10 mouse cellular contexts compared by ENCODE assay signal in genomic region chr11:77893283-77893682, GRCm38 (mm10). TPM values are rescaled to one million over a fixed set of nuclear protein-coding genes. Genes with fewer than 3 reads are reported as not detected.
DNase-seq lines count a peak whose midpoint lies in the region; ATAC-seq lines count a peak whose summit lies in the region.
"Had no signal": no experiment of that assay in that cellular context is flagged by ENCODE, and none has a peak within 500 bp of the region (broad histone marks: within the 10 kb centered on the region; RNA-seq: fewer than 3 reads in every experiment).

No protein-coding gene starts in this region.

- H3K4me2 ChIP-seq in kidney, embryonic 15.5 days, result peak overlapping the region; percentile 40
- peak overlapping the region; percentile 47 for H3K4me2 ChIP-seq in forebrain, embryonic 12.5 days
- H3K4me2 ChIP-seq in limb, embryonic 13.5 days (replicated peaks), result peak overlapping the region; percentile 19
- H3K4me2 ChIP-seq in neural tube, embryonic 15.5 days, result peak overlapping the region; percentile 28

- WGBS in kidney, embryonic 15.5 days, result 30% methylated on average over 6 of the region's 6 CpGs
- WGBS in forebrain, embryonic 12.5 days, result 10% methylated on average over 6 of the region's 6 CpGs
- WGBS in limb, embryonic 13.5 days, result 38% methylated on average over 6 of the region's 6 CpGs
- 34% methylated on average over 6 of the region's 6 CpGs for WGBS in neural tube, embryonic 15.5 days

- H3K27ac ChIP-seq in kidney, embryonic 15.5 days, result peak overlapping the region; percentile 87
- peak overlapping the region; percentile 99 for H3K27ac ChIP-seq in forebrain, embryonic 12.5 days
- peak overlapping the region; percentile 39; the same call in 1 of the 2 replicates for H3K27ac ChIP-seq in limb, embryonic 13.5 days
- H3K27ac ChIP-seq in neural tube, embryonic 15.5 days (replicated peaks), result peak overlapping the region; percentile 76

- H3K4me3 ChIP-seq in kidney, embryonic 15.5 days (replicated peaks), result peak overlapping the region; percentile 4; the same call in 1 of the 2 replicates
- peak overlapping the region; percentile 20 for H3K4me3 ChIP-seq in forebrain, embryonic 12.5 days (replicated peaks)
- no peak overlapping the region for H3K4me3 ChIP-seq in limb, embryonic 13.5 days
- H3K4me3 ChIP-seq in neural tube, embryonic 15.5 days (replicated peaks), result no peak overlapping the region

- no peak for ATAC-seq in kidney, embryonic 15.5 days (replicated peaks; ENCODE audit: low FRiP score)
- ATAC-seq in forebrain, embryonic 12.5 days (ENCODE audit: low FRiP score), result no peak
- no peak for ATAC-seq in limb, embryonic 13.5 days (ENCODE audit: low FRiP score, low read depth)
- no peak for ATAC-seq in neural tube, embryonic 15.5 days (ENCODE audit: low FRiP score)
- ATAC-seq in cerebellum, adult (ENCODE audit: insufficient number of reproducible peaks, low FRiP score, low TSS enrichment), result no peak

- H3K27me3 ChIP-seq in kidney, embryonic 15.5 days, result peaks cover 45% of the 10 kb centered on the region
- H3K27me3 ChIP-seq in forebrain, embryonic 12.5 days, result 0 out of 2 replicates have a peak, but pooled peaks cover 3% of the 10 kb centered on the region
- H3K27me3 ChIP-seq in limb, embryonic 13.5 days, result peaks cover 41% of the 10 kb centered on the region
- H3K27me3 ChIP-seq in neural tube, embryonic 15.5 days (replicated peaks), result 0 out of 2 replicates have a peak, but pooled peaks cover under 1% of the 10 kb centered on the region

- peaks cover 41% of the 10 kb centered on the region for H3K4me1 ChIP-seq in kidney, embryonic 15.5 days
- peaks cover 83% of the 10 kb centered on the region for H3K4me1 ChIP-seq in forebrain, embryonic 12.5 days
- peaks cover 27% of the 10 kb centered on the region for H3K4me1 ChIP-seq in limb, embryonic 13.5 days
- peaks cover 70% of the 10 kb centered on the region for H3K4me1 ChIP-seq in neural tube, embryonic 15.5 days

- H3K9ac ChIP-seq in kidney, embryonic 15.5 days, result no peak overlapping the region
- H3K9ac ChIP-seq in forebrain, embryonic 12.5 days, result peak overlapping the region; percentile 45
- H3K9ac ChIP-seq in limb, embryonic 13.5 days, result no peak overlapping the region
- no peak overlapping the region for H3K9ac ChIP-seq in neural tube, embryonic 15.5 days (replicated peaks)

- no peaks in the 10 kb centered on the region for H3K36me3 ChIP-seq in kidney, embryonic 15.5 days
- H3K36me3 ChIP-seq in forebrain, embryonic 12.5 days (replicated peaks), result no peaks in the 10 kb centered on the region
- no peaks in the 10 kb centered on the region for H3K36me3 ChIP-seq in limb, embryonic 13.5 days
- no peaks in the 10 kb centered on the region for H3K36me3 ChIP-seq in neural tube, embryonic 15.5 days

- DNase-seq in kidney, postnatal 25 days, result no peak
- no peak for DNase-seq in retina, embryonic 14.5 days (ENCODE audit: low spot score)
- DNase-seq in adrenal gland, adult 18-20 months (ENCODE audit: low spot score in 2 of 2), result no peak

- no peaks in the 10 kb centered on the region for H3K9me3 ChIP-seq in kidney, embryonic 15.5 days (replicated peaks)
- H3K9me3 ChIP-seq in forebrain, embryonic 12.5 days, result no peaks in the 10 kb centered on the region
- no peaks in the 10 kb centered on the region for H3K9me3 ChIP-seq in limb, embryonic 13.5 days
- H3K9me3 ChIP-seq in neural tube, embryonic 15.5 days (replicated peaks), result no peaks in the 10 kb centered on the region

RNA-seq across cellular contexts. Expression of gene Pipox, which starts 0.6 kb away (rescaled TPM):
- polyA plus RNA-seq in kidney, embryonic 15.5 days (2015; fragmentation: Nextera tagmentation; extraction: Ambion mirVana), result 8.7 and 10.8 TPM in 2 replicates
- polyA plus RNA-seq in forebrain, embryonic 12.5 days (2016; fragmentation: Nextera tagmentation; extraction: Ambion mirVana), result 14.5 and 16.5 TPM in 2 replicates
- 0.66 and 1.4 TPM in 2 replicates for polyA plus RNA-seq in limb, embryonic 13.5 days (2015; fragmentation: Nextera tagmentation; extraction: Ambion mirVana)
- polyA plus RNA-seq in neural tube, embryonic 15.5 days (2015; fragmentation: Nextera tagmentation; extraction: Ambion mirVana), result 5.4 and 5.5 TPM in 2 replicates
- total RNA-seq in adrenal gland, adult 18-20 months (2021), result 1 to 10 TPM in 1 of 2 experiments, under 1 TPM in 1; 0.26 to 2.4 TPM
- total RNA-seq: MEL had no signal

RNA-seq across cellular contexts. Expression of gene Sez6, which starts 37.3 kb away (rescaled TPM):
- polyA plus RNA-seq in kidney, embryonic 15.5 days (2015; fragmentation: Nextera tagmentation; extraction: Ambion mirVana), result 0.44 TPM in 1 of 2 replicates, not detected in the other
- polyA plus RNA-seq in forebrain, embryonic 12.5 days (2016; fragmentation: Nextera tagmentation; extraction: Ambion mirVana), result 54.0 and 62.2 TPM in 2 replicates
- polyA plus RNA-seq in limb, embryonic 13.5 days (2015; fragmentation: Nextera tagmentation; extraction: Ambion mirVana), result 0.18 and 0.60 TPM in 2 replicates
- 101 and 123 TPM in 2 replicates for polyA plus RNA-seq in neural tube, embryonic 15.5 days (2015; fragmentation: Nextera tagmentation; extraction: Ambion mirVana)
- total RNA-seq in adrenal gland, adult 18-20 months (2021), result 1 to 10 TPM; 2.1 to 2.4 TPM
- polyA plus RNA-seq: spleen, adult 2 months had no signal

Comparison
In these comparisons a context has a peak if more than half of its experiments do, and no peak if none do; other contexts are left out.
1. H3K27ac ChIP-seq: peak in every context shown above with its lines; median percentile 99 in forebrain, embryonic 12.5 days; 87 in kidney, embryonic 15.5 days; 76 in neural tube, embryonic 15.5 days; 39 in limb, embryonic 13.5 days.
2. H3K4me3 ChIP-seq: peak in kidney, embryonic 15.5 days (single experiment) and forebrain, embryonic 12.5 days (single experiment); none in limb, embryonic 13.5 days (single experiment) and neural tube, embryonic 15.5 days (single experiment).
3. RNA of gene Sez6, which starts 37.3 kb away (polyA plus RNA-seq): 101 to 123 TPM in neural tube, embryonic 15.5 days and 54.0 to 62.2 TPM in forebrain, embryonic 12.5 days; 0.44 TPM in kidney, embryonic 15.5 days and 0.18 to 0.60 TPM in limb, embryonic 13.5 days; every median in the first group is over 10 times any median in the second.
4. Peak in every context shown above with its lines, with median percentiles within 50 percentile points of each other: H3K4me2 ChIP-seq.